Mouse (Mus musculus): ENCODE measurements at regions not wholly inside any gene's neighbourhood (a gene's known extent, or its start where the extent isn't known, plus 50 kb on each side); places are given as distances from the start of the nearest gene placed in this dataset.

- DNase-seq: no peak
Observed at GRCm38 (mm10) chr3:159689743-159690142, 90.8 kb downstream of the Rpe65 start.

GRCm38 (mm10) chr3:159724340-159725119, 114.9 kb upstream of the Wls start:
- peak; percentile 20 for DNase-seq

- DNase-seq: no peak
Observed at GRCm38 (mm10) chr3:159732201-159732600, 107.3 kb upstream of the Wls start.

GRCm38 (mm10) chr3:159733141-159733540, 106.3 kb upstream of the Wls start:
- DNase-seq: no peak

GRCm38 (mm10) chr3:159734547-159734946, 104.9 kb upstream of the Wls start:
- DNase-seq: no peak

GRCm38 (mm10) chr3:159736070-159736469, 103.4 kb upstream of the Wls start:
- no peak for DNase-seq

- no peak for DNase-seq
Observed at GRCm38 (mm10) chr3:159740600-159741279, 98.7 kb upstream of the Wls start.

- DNase-seq: no peak
Observed at GRCm38 (mm10) chr3:159741816-159742215, 97.7 kb upstream of the Wls start.

GRCm38 (mm10) chr3:159759740-159760139, 79.7 kb upstream of the Wls start:
- DNase-seq: no peak

GRCm38 (mm10) chr3:159760293-159760692, 79.2 kb upstream of the Wls start:
- no peak for DNase-seq

- no peak for DNase-seq
Observed at GRCm38 (mm10) chr3:159760949-159761348, 78.5 kb upstream of the Wls start.

- peak; percentile 95 for DNase-seq
Observed at GRCm38 (mm10) chr3:159782222-159782844, 57.1 kb upstream of the Wls start.

- no peak for DNase-seq
Observed at GRCm38 (mm10) chr3:159787776-159788175, 51.7 kb upstream of the Wls start.

Measured in retina, postnatal 1 day (tissue).